Mouse (Mus musculus): Measurements from ENCODE around the gene Gng12. TPM values are rescaled to one million over a fixed set of nuclear protein-coding genes. Genes with fewer than 3 reads are reported as not detected.
A peak's percentile ranks its signal among the peaks of the same experiment; 100 is the strongest.

Gng12 gene
- total and polyA plus RNA-seq, 3 experiments: 15.5 to 35.6 (median 34.4) TPM

GRCm38 (mm10) chr6:66973180-66973579, 77.0 kb downstream of the Gng12 start:
- TF ChIP-seq EP300 (IDR thresholded peaks at IDR 0.05; ENCODE audit: insufficient read depth, low read depth, low read length) (no peak), CTCF (IDR thresholded peaks at IDR 0.05) (no peak), POLR2A (IDR thresholded peaks at IDR 0.05; ENCODE audit: insufficient read depth, low read depth, low read length) (no peak)
- intact Hi-C loops (cut with DNase I): no loop called here
- Histone ChIP-seq H3K27ac (no peak overlapping the region), H3K4me1 (ENCODE audit: control insufficient read depth, insufficient read depth, low read length) (peaks cover 7% of the 10 kb centered on the region), H3K9ac (ENCODE audit: low read depth, low read length) (no peak overlapping the region), H3K36me3 (ENCODE audit: control insufficient read depth, insufficient read depth, low read length) (peaks cover 4% of the 10 kb centered on the region), H3K4me3 (no peak overlapping the region), H3K27me3 (ENCODE audit: control insufficient read depth, insufficient read depth, low read length) (no peaks in the 10 kb centered on the region), H3K79me2 (replicated peaks; ENCODE audit: control insufficient read depth, insufficient read depth, low read length) (no peaks in the 10 kb centered on the region; the same call in 1 of the 2 replicates)
- peak in 1 of 2 experiments; percentile 18 for DNase-seq
- 29% methylated on average over 3 of the region's 3 CpGs for WGBS

GRCm38 (mm10) chr6:66975522-66975921, 79.3 kb downstream of the Gng12 start:
- intact Hi-C loops (cut with DNase I): no loop called here
- no peaks in the 10 kb centered on the region; the same call in 1 of the 2 replicates for H3K79me2 ChIP-seq (replicated peaks; ENCODE audit: control insufficient read depth, insufficient read depth, low read length)
- no peak for DNase-seq
- no peak overlapping the region for H3K9ac ChIP-seq (ENCODE audit: low read depth, low read length)
- no peak overlapping the region for H3K4me3 ChIP-seq
- H3K4me1 ChIP-seq (ENCODE audit: control insufficient read depth, insufficient read depth, low read length): peaks cover 6% of the 10 kb centered on the region
- H3K36me3 ChIP-seq (ENCODE audit: control insufficient read depth, insufficient read depth, low read length): peaks cover 4% of the 10 kb centered on the region; the same call in 1 of the 2 replicates
- H3K27me3 ChIP-seq (ENCODE audit: control insufficient read depth, insufficient read depth, low read length): no peaks in the 10 kb centered on the region
- no peak overlapping the region for H3K27ac ChIP-seq
- WGBS: 85% methylated on average over 4 of the region's 4 CpGs
- TF ChIP-seq EP300 (IDR thresholded peaks at IDR 0.05; ENCODE audit: insufficient read depth, low read depth, low read length): no peak
- no peak for TF ChIP-seq CTCF (IDR thresholded peaks at IDR 0.05)
- TF ChIP-seq POLR2A (IDR thresholded peaks at IDR 0.05; ENCODE audit: insufficient read depth, low read depth, low read length): no peak

- intact Hi-C loops (cut with DNase I): no loop called here
- 26% methylated on average over 1 of the region's 1 CpGs for WGBS
- no peaks in the 10 kb centered on the region for H3K79me2 ChIP-seq (replicated peaks; ENCODE audit: control insufficient read depth, insufficient read depth, low read length)
These were observed 83.0 kb downstream of the Gng12 start for GRCm38 (mm10) chr6:66979197-66979596.

GRCm38 (mm10) chr6:66980040-66980439, 83.8 kb downstream of the Gng12 start:
- Histone ChIP-seq H3K27me3 (ENCODE audit: control insufficient read depth, insufficient read depth, low read length) (no peaks in the 10 kb centered on the region), H3K4me1 (ENCODE audit: control insufficient read depth, insufficient read depth, low read length) (no peaks in the 10 kb centered on the region), H3K36me3 (ENCODE audit: control insufficient read depth, insufficient read depth, low read length) (peaks cover 4% of the 10 kb centered on the region; the same call in 1 of the 2 replicates), H3K9ac (ENCODE audit: low read depth, low read length) (no peak overlapping the region), H3K4me3 (no peak overlapping the region), H3K79me2 (replicated peaks; ENCODE audit: control insufficient read depth, insufficient read depth, low read length) (no peaks in the 10 kb centered on the region), H3K27ac (no peak overlapping the region)
- no peak for DNase-seq
- WGBS: 81% methylated on average over 4 of the region's 4 CpGs
- intact Hi-C loops (cut with DNase I): no loop called here
- no peak for TF ChIP-seq POLR2A (IDR thresholded peaks at IDR 0.05; ENCODE audit: insufficient read depth, low read depth, low read length)
- TF ChIP-seq CTCF (IDR thresholded peaks at IDR 0.05): no peak
- TF ChIP-seq EP300 (IDR thresholded peaks at IDR 0.05; ENCODE audit: insufficient read depth, low read depth, low read length): no peak

More at GRCm38 (mm10) chr6:66979197-66979596, 83.0 kb downstream of the Gng12 start:
- Histone ChIP-seq H3K27me3 (ENCODE audit: control insufficient read depth, insufficient read depth, low read length) (no peaks in the 10 kb centered on the region), H3K4me3 (no peak overlapping the region), H3K36me3 (ENCODE audit: control insufficient read depth, insufficient read depth, low read length) (peaks cover 4% of the 10 kb centered on the region; the same call in 1 of the 2 replicates), H3K9ac (ENCODE audit: low read depth, low read length) (no peak overlapping the region), H3K4me1 (ENCODE audit: control insufficient read depth, insufficient read depth, low read length) (no peaks in the 10 kb centered on the region), H3K27ac (no peak overlapping the region)
- DNase-seq: no peak
- TF ChIP-seq EP300 (IDR thresholded peaks at IDR 0.05; ENCODE audit: insufficient read depth, low read depth, low read length) (no peak), POLR2A (IDR thresholded peaks at IDR 0.05; ENCODE audit: insufficient read depth, low read depth, low read length) (no peak), CTCF (IDR thresholded peaks at IDR 0.05) (no peak)

GRCm38 (mm10) chr6:66981366-66981765, 85.2 kb downstream of the Gng12 start:
- Histone ChIP-seq H3K4me3 (no peak overlapping the region), H3K36me3 (ENCODE audit: control insufficient read depth, insufficient read depth, low read length) (no peaks in the 10 kb centered on the region), H3K79me2 (replicated peaks; ENCODE audit: control insufficient read depth, insufficient read depth, low read length) (no peaks in the 10 kb centered on the region; the same call in 1 of the 2 replicates), H3K9ac (ENCODE audit: low read depth, low read length) (no peak overlapping the region), H3K4me1 (ENCODE audit: control insufficient read depth, insufficient read depth, low read length) (no peaks in the 10 kb centered on the region), H3K27me3 (ENCODE audit: control insufficient read depth, insufficient read depth, low read length) (no peaks in the 10 kb centered on the region), H3K27ac (no peak overlapping the region)
- no peak for DNase-seq
- no peak for TF ChIP-seq POLR2A (IDR thresholded peaks at IDR 0.05; ENCODE audit: insufficient read depth, low read depth, low read length)
- no peak for TF ChIP-seq EP300 (IDR thresholded peaks at IDR 0.05; ENCODE audit: insufficient read depth, low read depth, low read length)
- no peak for TF ChIP-seq CTCF (IDR thresholded peaks at IDR 0.05)
- WGBS: 63% methylated on average over 3 of the region's 3 CpGs
- intact Hi-C loops (cut with DNase I): no loop called here

- no peak overlapping the region for H3K9ac ChIP-seq (ENCODE audit: low read depth, low read length)
- peak; percentile 38 to 72 for DNase-seq
- 60% methylated on average over 1 of the region's 1 CpGs for WGBS
- H3K27ac ChIP-seq: peak overlapping the region; percentile 18; the same call in 1 of the 2 replicates
- H3K4me3 ChIP-seq: no peak overlapping the region
- no peaks in the 10 kb centered on the region for H3K36me3 ChIP-seq (ENCODE audit: control insufficient read depth, insufficient read depth, low read length)
- H3K4me1 ChIP-seq (ENCODE audit: control insufficient read depth, insufficient read depth, low read length): no peaks in the 10 kb centered on the region
- peaks cover 1% of the 10 kb centered on the region; the same call in 1 of the 2 replicates for H3K79me2 ChIP-seq (replicated peaks; ENCODE audit: control insufficient read depth, insufficient read depth, low read length)
- no peaks in the 10 kb centered on the region for H3K27me3 ChIP-seq (ENCODE audit: control insufficient read depth, insufficient read depth, low read length)
- intact Hi-C loops (cut with DNase I): no loop called here
- TF ChIP-seq EP300 (IDR thresholded peaks at IDR 0.05; ENCODE audit: insufficient read depth, low read depth, low read length) (peak; percentile 69), CTCF (IDR thresholded peaks at IDR 0.05) (no peak)
These were observed 85.7 kb downstream of the Gng12 start for GRCm38 (mm10) chr6:66981864-66982263.

Data from heart, adult 2 months (tissue).